Mouse (Mus musculus): ENCODE results near the gene Prkn. TPM values are rescaled to one million over a fixed set of nuclear protein-coding genes. Genes with fewer than 3 reads are reported as not detected.

Prkn gene
- total RNA-seq, 1 experiment: 1.7 TPM

DNA sequence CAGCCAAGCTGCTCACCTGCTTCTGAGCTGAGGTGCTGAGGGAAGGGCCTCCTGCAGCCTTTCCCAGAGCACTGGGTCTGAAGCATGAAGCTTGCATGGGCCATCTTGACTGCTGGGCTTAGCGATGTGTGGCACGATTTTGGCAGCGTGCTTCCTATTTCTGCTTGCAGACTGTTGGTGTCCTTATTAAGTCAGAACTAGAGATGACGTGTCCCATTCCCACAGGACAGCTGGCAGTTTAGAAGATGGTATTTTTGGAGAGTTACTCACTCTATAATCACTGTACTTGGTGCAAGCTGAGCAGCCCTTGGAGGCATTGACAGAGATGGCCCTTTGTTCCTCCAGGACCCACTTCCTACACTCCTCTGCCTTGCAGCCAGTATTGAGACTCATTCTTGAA lies 545.1 kb downstream of the Prkn start:
- no peak for TF ChIP-seq CHD2 (IDR thresholded peaks at IDR 0.05; ENCODE audit: low read depth, low read length)
- TF ChIP-seq ZC3H11A (IDR thresholded peaks at IDR 0.05; ENCODE audit: borderline replicate concordance, low read depth, low read length): no peak
- TF ChIP-seq MAFK (IDR thresholded peaks at IDR 0.05; ENCODE audit: insufficient read depth, low read depth, low read length): no peak
- no peak for TF ChIP-seq ZNF384 (IDR thresholded peaks at IDR 0.05; ENCODE audit: low read depth, low read length)
- no peak for TF ChIP-seq HCFC1 (IDR thresholded peaks at IDR 0.05; ENCODE audit: borderline replicate concordance, insufficient read depth, low read length)
- in situ Hi-C loops (cut with MboI; ENCODE audit: low sequenced_read_pairs in 2 of 2, unreplicated experiment in 2 of 2): no loop called here
- Histone ChIP-seq H3K27ac (ENCODE audit: insufficient read depth, low read depth, low read length, poor library complexity, severe bottlenecking) (no peak overlapping the region), H3K4me1 (ENCODE audit: control insufficient read depth in 2 of 2, insufficient read depth in 2 of 2, low read length in 2 of 2, poor library complexity in 1 of 2) (no peaks in the 10 kb centered on the region), H3K4me3 (ENCODE audit: insufficient read depth in 1 of 2, low read depth in 1 of 2, low read length in 2 of 2, poor library complexity in 1 of 2, severe bottlenecking in 1 of 2) (no peak overlapping the region), H3K36me3 (ENCODE audit: control insufficient read depth, insufficient read depth, low read length, poor library complexity, severe bottlenecking) (no peaks in the 10 kb centered on the region), H3K9ac (ENCODE audit: insufficient read depth, low read depth, low read length, poor library complexity, severe bottlenecking) (no peak overlapping the region), H3K9me3 (ENCODE audit: control insufficient read depth, insufficient read depth, low read depth, low read length) (no peaks in the 10 kb centered on the region)
- DNase-seq (ENCODE audit: low read depth, low spot score): no peak

DNA sequence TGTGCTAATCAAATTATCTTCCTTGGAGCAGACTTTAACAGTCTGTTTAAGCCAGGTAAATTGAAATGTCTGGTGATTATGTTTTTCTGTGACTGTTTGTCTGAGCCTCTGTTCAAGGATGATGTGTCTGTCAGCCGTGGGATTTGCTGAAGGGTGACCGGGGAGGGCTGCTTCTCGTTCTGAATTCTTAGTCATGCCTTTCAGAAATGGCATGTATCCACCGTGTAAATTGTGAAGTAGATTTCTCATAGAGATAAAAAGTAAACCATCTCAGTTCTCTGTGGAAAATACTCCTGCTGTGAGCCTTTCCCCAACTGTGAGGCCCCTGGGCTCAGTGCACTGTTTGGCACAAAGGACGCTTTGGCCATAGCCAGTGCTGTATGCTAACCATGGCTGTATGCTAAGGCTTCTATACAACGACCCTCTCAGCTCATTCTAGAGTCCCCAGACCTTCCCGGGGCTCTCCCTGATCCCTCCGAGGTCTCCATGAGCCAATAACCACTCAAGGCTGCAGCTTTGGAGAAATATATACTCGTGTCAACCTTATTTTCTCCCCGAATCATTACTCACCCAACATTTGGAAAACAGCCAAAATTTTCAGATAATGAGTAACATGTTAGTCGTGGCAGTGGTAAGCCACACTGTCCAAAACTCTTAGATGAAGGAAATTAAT lies 552.6 kb downstream of the Prkn start:
- Histone ChIP-seq H3K9ac (ENCODE audit: insufficient read depth, low read depth, low read length, poor library complexity, severe bottlenecking) (no peak overlapping the region), H3K36me3 (ENCODE audit: control insufficient read depth, insufficient read depth, low read length, poor library complexity, severe bottlenecking) (no peaks in the 10 kb centered on the region), H3K4me1 (ENCODE audit: control insufficient read depth in 2 of 2, insufficient read depth in 2 of 2, low read length in 2 of 2, poor library complexity in 1 of 2) (no peaks in the 10 kb centered on the region), H3K27ac (ENCODE audit: insufficient read depth, low read depth, low read length, poor library complexity, severe bottlenecking) (no peak overlapping the region), H3K4me3 (ENCODE audit: insufficient read depth in 1 of 2, low read depth in 1 of 2, low read length in 2 of 2, poor library complexity in 1 of 2, severe bottlenecking in 1 of 2) (no peak overlapping the region), H3K9me3 (ENCODE audit: control insufficient read depth, insufficient read depth, low read depth, low read length) (no peaks in the 10 kb centered on the region)
- TF ChIP-seq ZNF384 (IDR thresholded peaks at IDR 0.05; ENCODE audit: low read depth, low read length) (no peak), HCFC1 (IDR thresholded peaks at IDR 0.05; ENCODE audit: borderline replicate concordance, insufficient read depth, low read length) (no peak), MAFK (IDR thresholded peaks at IDR 0.05; ENCODE audit: insufficient read depth, low read depth, low read length) (no peak), ZC3H11A (IDR thresholded peaks at IDR 0.05; ENCODE audit: borderline replicate concordance, low read depth, low read length) (no peak), CHD2 (IDR thresholded peaks at IDR 0.05; ENCODE audit: low read depth, low read length) (no peak)
- in situ Hi-C loops (cut with MboI; ENCODE audit: low sequenced_read_pairs in 2 of 2, unreplicated experiment in 2 of 2): no loop called here
- DNase-seq (ENCODE audit: low read depth, low spot score): no peak

GRCm38 (mm10) chr17:11394607-11395006 lies 554.4 kb downstream of the Prkn start:
- Histone ChIP-seq H3K27ac (ENCODE audit: insufficient read depth, low read depth, low read length, poor library complexity, severe bottlenecking) (no peak overlapping the region), H3K9ac (ENCODE audit: insufficient read depth, low read depth, low read length, poor library complexity, severe bottlenecking) (no peak overlapping the region), H3K4me1 (ENCODE audit: control insufficient read depth in 2 of 2, insufficient read depth in 2 of 2, low read length in 2 of 2, poor library complexity in 1 of 2) (no peaks in the 10 kb centered on the region), H3K36me3 (ENCODE audit: control insufficient read depth, insufficient read depth, low read length, poor library complexity, severe bottlenecking) (no peaks in the 10 kb centered on the region), H3K9me3 (ENCODE audit: control insufficient read depth, insufficient read depth, low read depth, low read length) (no peaks in the 10 kb centered on the region), H3K4me3 (ENCODE audit: insufficient read depth in 1 of 2, low read depth in 1 of 2, low read length in 2 of 2, poor library complexity in 1 of 2, severe bottlenecking in 1 of 2) (no peak overlapping the region)
- in situ Hi-C loops (cut with MboI; ENCODE audit: low sequenced_read_pairs in 2 of 2, unreplicated experiment in 2 of 2): no loop called here
- DNase-seq (ENCODE audit: low read depth, low spot score): no peak
- TF ChIP-seq HCFC1 (IDR thresholded peaks at IDR 0.05; ENCODE audit: borderline replicate concordance, insufficient read depth, low read length) (no peak), MAFK (IDR thresholded peaks at IDR 0.05; ENCODE audit: insufficient read depth, low read depth, low read length) (no peak), ZC3H11A (IDR thresholded peaks at IDR 0.05; ENCODE audit: borderline replicate concordance, low read depth, low read length) (no peak), ZNF384 (IDR thresholded peaks at IDR 0.05; ENCODE audit: low read depth, low read length) (no peak), CHD2 (IDR thresholded peaks at IDR 0.05; ENCODE audit: low read depth, low read length) (no peak)

DNA sequence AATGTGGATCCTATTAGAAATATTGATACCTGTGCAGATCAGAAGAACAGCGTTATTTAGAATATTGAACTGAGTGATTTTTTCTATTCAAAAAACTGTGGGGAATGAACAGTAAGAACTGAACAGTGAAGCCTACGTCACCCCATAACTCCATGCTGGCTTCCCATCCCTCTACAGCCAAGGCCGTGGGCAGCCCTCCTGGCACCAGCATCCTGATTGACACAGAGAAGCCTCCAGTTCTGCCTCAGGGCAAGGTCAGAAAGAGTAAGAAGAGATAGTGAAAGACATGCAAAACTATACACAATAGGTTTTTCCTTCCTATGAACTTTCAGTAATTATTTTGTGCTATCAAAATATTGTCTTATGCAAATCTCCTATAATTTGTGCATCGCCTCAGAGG lies 557.5 kb downstream of the Prkn start:
- no peaks in the 10 kb centered on the region for H3K36me3 ChIP-seq (ENCODE audit: control insufficient read depth, insufficient read depth, low read length, poor library complexity, severe bottlenecking)
- no peaks in the 10 kb centered on the region for H3K4me1 ChIP-seq (ENCODE audit: control insufficient read depth in 2 of 2, insufficient read depth in 2 of 2, low read length in 2 of 2, poor library complexity in 1 of 2)
- TF ChIP-seq ZC3H11A (IDR thresholded peaks at IDR 0.05; ENCODE audit: borderline replicate concordance, low read depth, low read length): no peak
- TF ChIP-seq ZNF384 (IDR thresholded peaks at IDR 0.05; ENCODE audit: low read depth, low read length): no peak
- TF ChIP-seq HCFC1 (IDR thresholded peaks at IDR 0.05; ENCODE audit: borderline replicate concordance, insufficient read depth, low read length): no peak
- no peak for TF ChIP-seq MAFK (IDR thresholded peaks at IDR 0.05; ENCODE audit: insufficient read depth, low read depth, low read length)
- no peak for TF ChIP-seq CHD2 (IDR thresholded peaks at IDR 0.05; ENCODE audit: low read depth, low read length)
- DNase-seq (ENCODE audit: low read depth, low spot score): no peak
- no peaks in the 10 kb centered on the region for H3K9me3 ChIP-seq (ENCODE audit: control insufficient read depth, insufficient read depth, low read depth, low read length)
- H3K27ac ChIP-seq (ENCODE audit: insufficient read depth, low read depth, low read length, poor library complexity, severe bottlenecking): no peak overlapping the region
- no peak overlapping the region for H3K4me3 ChIP-seq (ENCODE audit: insufficient read depth in 1 of 2, low read depth in 1 of 2, low read length in 2 of 2, poor library complexity in 1 of 2, severe bottlenecking in 1 of 2)
- in situ Hi-C loops (cut with MboI; ENCODE audit: low sequenced_read_pairs in 2 of 2, unreplicated experiment in 2 of 2): no loop called here
- no peak overlapping the region for H3K9ac ChIP-seq (ENCODE audit: insufficient read depth, low read depth, low read length, poor library complexity, severe bottlenecking)
